ENCODE assay signal across 13 mouse cellular contexts in the genomic region with DNA sequence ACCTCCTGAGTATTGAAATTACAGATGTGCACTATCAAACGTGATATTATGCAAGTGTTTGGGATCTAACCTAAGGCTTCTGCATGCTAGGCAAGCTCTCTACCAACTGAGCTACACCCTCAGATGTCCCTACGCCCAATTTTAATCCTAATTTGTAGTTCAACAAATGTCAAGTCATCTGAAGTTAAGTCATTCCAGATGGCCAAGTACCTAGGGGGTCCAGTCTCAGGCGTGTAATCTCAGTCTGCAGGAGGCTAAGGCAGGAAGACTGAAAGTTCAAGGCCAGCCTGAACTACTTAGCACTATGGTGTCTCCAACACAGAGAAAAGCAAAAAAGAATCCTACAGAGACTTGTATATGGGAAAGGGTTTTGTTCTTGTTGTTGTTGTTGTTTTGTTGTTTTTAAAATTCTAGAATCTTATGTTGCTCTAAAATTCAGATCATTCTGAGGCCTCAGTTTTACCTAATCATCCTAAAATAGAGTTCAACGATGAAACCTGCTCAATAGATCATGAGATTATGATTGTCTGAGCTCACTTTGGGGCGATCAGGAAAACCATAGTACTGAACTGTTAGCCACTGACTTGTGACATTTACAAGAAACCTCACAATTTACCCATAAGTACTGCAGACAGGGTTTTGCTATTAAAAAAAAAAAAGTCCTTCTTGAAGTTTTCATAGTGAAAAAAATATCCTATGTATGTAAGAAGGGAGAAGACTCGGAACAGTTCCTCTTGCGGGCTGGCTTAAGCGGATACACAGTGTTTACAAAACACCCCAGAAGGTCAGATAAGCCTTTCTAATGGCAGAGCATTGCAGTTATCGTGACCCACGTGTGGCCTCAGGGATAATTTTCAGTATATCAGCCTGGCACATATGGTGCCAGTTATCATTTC. TPM values are rescaled to one million over a fixed set of nuclear protein-coding genes. Genes with fewer than 3 reads are reported as not detected.
DNase-seq lines count a peak whose midpoint lies in the region; ATAC-seq and TF ChIP-seq lines count a peak whose summit lies in the region.
"Had no signal": no experiment of that assay in that cellular context is flagged by ENCODE, and none has a peak within 500 bp of the region (broad histone marks: within the 10 kb centered on the region; RNA-seq: fewer than 3 reads in every experiment).

No protein-coding gene starts in this region.

- no peaks in the 10 kb centered on the region for H3K27me3 ChIP-seq in heart, embryonic 12.5 days (replicated peaks)
- H3K27me3 ChIP-seq in embryonic facial prominence, embryonic 14.5 days (replicated peaks; ENCODE audit: control insufficient read depth, insufficient read depth, low read length): no peaks in the 10 kb centered on the region
- H3K27me3 ChIP-seq in liver, embryonic 14.5 days (ENCODE audit: control insufficient read depth, insufficient read depth, low read length): no peaks in the 10 kb centered on the region
- no peaks in the 10 kb centered on the region for H3K27me3 ChIP-seq in forebrain, embryonic 16.5 days (replicated peaks; ENCODE audit: control insufficient read depth, insufficient read depth, low read length)
- H3K27me3 ChIP-seq: hindbrain, embryonic 13.5 days; midbrain, embryonic 13.5 days had no signal

- intact Hi-C loops in heart, postnatal 10 days (cut with DNase I): no loop called here

- DNase-seq in heart, postnatal 10 days: no peak
- DNase-seq in 416B (ENCODE audit: low read depth): peak; percentile 99
- no peak for DNase-seq in embryonic facial prominence, embryonic 14.5 days (ENCODE audit: low spot score)
- peak; percentile 93 to 94 (median 93) for DNase-seq in liver, embryonic 14.5 days (ENCODE audit: low read depth in 3 of 3, low spot score in 3 of 3)
- DNase-seq in thymus, postnatal 25 days: no peak
- DNase-seq in frontal cortex, postnatal 14 days (ENCODE audit: low spot score in 2 of 2): no peak
- DNase-seq: adrenal gland, postnatal 36 days; B cell, adult 2 months; cerebellum, postnatal 10 days had no signal

- 49% methylated on average over 10 of the region's 10 CpGs for WGBS in heart, embryonic 12.5 days
- WGBS in embryonic facial prominence, embryonic 14.5 days: 57% methylated on average over 10 of the region's 10 CpGs
- 10% methylated on average over 10 of the region's 10 CpGs for WGBS in liver, embryonic 14.5 days (ENCODE audit: insufficient replicate concordance)
- 83% methylated on average over 10 of the region's 10 CpGs for WGBS in forebrain, embryonic 16.5 days

- TF ChIP-seq CTCF in liver, embryonic 14.5 days (IDR thresholded peaks at IDR 0.05; ENCODE audit: low read depth): no peak

- no peak overlapping the region for H3K27ac ChIP-seq in heart, embryonic 12.5 days (ENCODE audit: poor library complexity, severe bottlenecking)
- H3K27ac ChIP-seq in embryonic facial prominence, embryonic 14.5 days (replicated peaks; ENCODE audit: low read depth, low read length): peak overlapping the region; percentile 42; the same call in 1 of the 2 replicates
- H3K27ac ChIP-seq in liver, embryonic 14.5 days: peak overlapping the region; percentile 99
- no peak overlapping the region for H3K27ac ChIP-seq in forebrain, embryonic 16.5 days (ENCODE audit: low read length)
- H3K27ac ChIP-seq: hindbrain, embryonic 13.5 days; midbrain, embryonic 13.5 days had no signal

- no peak overlapping the region for H3K9ac ChIP-seq in heart, embryonic 12.5 days
- no peak overlapping the region for H3K9ac ChIP-seq in embryonic facial prominence, embryonic 14.5 days (ENCODE audit: low read depth, low read length)
- peak overlapping the region; percentile 72 for H3K9ac ChIP-seq in liver, embryonic 14.5 days (replicated peaks)
- H3K9ac ChIP-seq in forebrain, embryonic 16.5 days (replicated peaks; ENCODE audit: low read depth, low read length): no peak overlapping the region
- H3K9ac ChIP-seq: hindbrain, embryonic 13.5 days; midbrain, embryonic 13.5 days had no signal

- H3K4me2 ChIP-seq in heart, embryonic 12.5 days: no peak overlapping the region
- no peak overlapping the region for H3K4me2 ChIP-seq in embryonic facial prominence, embryonic 14.5 days (ENCODE audit: low read depth, low read length)
- H3K4me2 ChIP-seq in liver, embryonic 14.5 days (ENCODE audit: low read depth): peak overlapping the region; percentile 72
- H3K4me2 ChIP-seq in forebrain, embryonic 16.5 days (ENCODE audit: low read length): no peak overlapping the region
- H3K4me2 ChIP-seq: hindbrain, embryonic 13.5 days; midbrain, embryonic 13.5 days had no signal

- H3K4me1 ChIP-seq in heart, embryonic 12.5 days (replicated peaks): peaks cover 6% of the 10 kb centered on the region
- peaks cover 24% of the 10 kb centered on the region for H3K4me1 ChIP-seq in embryonic facial prominence, embryonic 14.5 days (ENCODE audit: control insufficient read depth, insufficient read depth, low read length)
- peaks cover 67 to 73% of the 10 kb centered on the region in 2 experiments for H3K4me1 ChIP-seq in liver, embryonic 14.5 days (replicated peaks; ENCODE audit: control insufficient read depth in 2 of 2, insufficient read depth in 2 of 2, low read length in 1 of 2)
- H3K4me1 ChIP-seq in forebrain, embryonic 16.5 days (replicated peaks; ENCODE audit: control insufficient read depth, insufficient read depth, low read length): peaks cover 4% of the 10 kb centered on the region; the same call in 1 of the 2 replicates
- H3K4me1 ChIP-seq: hindbrain, embryonic 13.5 days had no signal

- no peaks in the 10 kb centered on the region for H3K9me3 ChIP-seq in heart, embryonic 12.5 days (replicated peaks)
- no peaks in the 10 kb centered on the region for H3K9me3 ChIP-seq in embryonic facial prominence, embryonic 14.5 days (ENCODE audit: control insufficient read depth, low read length)
- no peaks in the 10 kb centered on the region for H3K9me3 ChIP-seq in liver, embryonic 14.5 days (ENCODE audit: control insufficient read depth, low read length)
- no peaks in the 10 kb centered on the region for H3K9me3 ChIP-seq in forebrain, embryonic 16.5 days (ENCODE audit: control insufficient read depth, low read length)
- H3K9me3 ChIP-seq: hindbrain, embryonic 13.5 days; midbrain, embryonic 13.5 days had no signal

- peak; percentile 87 for ATAC-seq in heart, embryonic 12.5 days (ENCODE audit: insufficient number of reproducible peaks, low FRiP score)
- no peak for ATAC-seq in embryonic facial prominence, embryonic 14.5 days (ENCODE audit: low read depth)
- peak; percentile 93 for ATAC-seq in liver, embryonic 14.5 days (ENCODE audit: insufficient read depth)
- no peak for ATAC-seq in forebrain, embryonic 16.5 days
- ATAC-seq: midbrain, embryonic 13.5 days had no signal

- no peaks in the 10 kb centered on the region for H3K36me3 ChIP-seq in heart, embryonic 12.5 days
- H3K36me3 ChIP-seq in embryonic facial prominence, embryonic 14.5 days (ENCODE audit: control insufficient read depth, insufficient read depth, low read length): no peaks in the 10 kb centered on the region
- H3K36me3 ChIP-seq in liver, embryonic 14.5 days (replicated peaks; ENCODE audit: control insufficient read depth, insufficient read depth, low read depth): no peaks in the 10 kb centered on the region
- H3K36me3 ChIP-seq in forebrain, embryonic 16.5 days (ENCODE audit: control insufficient read depth, insufficient read depth): no peaks in the 10 kb centered on the region
- H3K36me3 ChIP-seq: hindbrain, embryonic 13.5 days; midbrain, embryonic 13.5 days had no signal

- no peak overlapping the region for H3K4me3 ChIP-seq in heart, embryonic 12.5 days
- no peak overlapping the region for H3K4me3 ChIP-seq in embryonic facial prominence, embryonic 14.5 days (ENCODE audit: low read depth, low read length)
- peak overlapping the region in 1 of 2 experiments; percentile 27; a peak in 2 of 4 replicates for H3K4me3 ChIP-seq in liver, embryonic 14.5 days (ENCODE audit: insufficient read depth in 1 of 2, low read depth in 2 of 2, low read length in 2 of 2)
- H3K4me3 ChIP-seq in forebrain, embryonic 16.5 days (replicated peaks; ENCODE audit: low read length): no peak overlapping the region
- H3K4me3 ChIP-seq: hindbrain, embryonic 13.5 days; midbrain, embryonic 13.5 days had no signal

- peak; percentile 100 for TF ChIP-seq EP300 in liver, embryonic 14.5 days (IDR thresholded peaks at IDR 0.05; ENCODE audit: low read depth)

RNA-seq across cellular contexts. Expression of a gene that starts 18.5 kb away (rescaled TPM):
- 5.4 and 8.0 TPM in 2 replicates for polyA plus RNA-seq in heart, embryonic 12.5 days (2016; fragmentation: Nextera tagmentation; extraction: Ambion mirVana)
- total RNA-seq in heart, postnatal 10 days (2021): 10 to 100 TPM; 11.8 to 12.0 TPM
- polyA plus RNA-seq in embryonic facial prominence, embryonic 14.5 days (2014; fragmentation: Nextera tagmentation; extraction: Ambion mirVana): 7.5 and 8.9 TPM in 2 replicates
- 29.0 and 36.1 TPM in 2 replicates for polyA plus RNA-seq in liver, embryonic 14.5 days (2012; rRNA removed)
- polyA plus RNA-seq in liver, embryonic 14.5 days (2014; fragmentation: Nextera tagmentation; extraction: Ambion mirVana): 29.3 and 32.5 TPM in 2 replicates
- polyA plus RNA-seq in forebrain, embryonic 16.5 days (2015; fragmentation: Nextera tagmentation; extraction: Ambion mirVana): 9.7 and 11.6 TPM in 2 replicates

RNA-seq across cellular contexts. Expression of a gene that starts 55.1 kb away (rescaled TPM):
- polyA plus RNA-seq in heart, embryonic 12.5 days (2016; fragmentation: Nextera tagmentation; extraction: Ambion mirVana): 325 and 346 TPM in 2 replicates
- total RNA-seq in heart, postnatal 10 days (2021): 100 to 1,000 TPM; 274 to 276 TPM
- polyA plus RNA-seq in embryonic facial prominence, embryonic 14.5 days (2014; fragmentation: Nextera tagmentation; extraction: Ambion mirVana): 401 and 403 TPM in 2 replicates
- polyA plus RNA-seq in liver, embryonic 14.5 days (2012; rRNA removed): 37.0 and 89.6 TPM in 2 replicates
- polyA plus RNA-seq in liver, embryonic 14.5 days (2014; fragmentation: Nextera tagmentation; extraction: Ambion mirVana): 233 and 243 TPM in 2 replicates
- polyA plus RNA-seq in forebrain, embryonic 16.5 days (2015; fragmentation: Nextera tagmentation; extraction: Ambion mirVana): 396 and 403 TPM in 2 replicates

Comparison
In these comparisons a context has a peak if more than half of its experiments do, and no peak if none do; other contexts are left out.
1. ATAC-seq: peak in heart, embryonic 12.5 days (single experiment) and liver, embryonic 14.5 days (single experiment); none in embryonic facial prominence, embryonic 14.5 days (single experiment) and forebrain, embryonic 16.5 days (single experiment).
2. H3K27ac ChIP-seq: peak in embryonic facial prominence, embryonic 14.5 days (single experiment) and liver, embryonic 14.5 days (single experiment); none in heart, embryonic 12.5 days (single experiment) and forebrain, embryonic 16.5 days (single experiment).
3. DNase-seq: peak in 416B (single experiment) and liver, embryonic 14.5 days (3 of 3); none in heart, postnatal 10 days (0 of 2), embryonic facial prominence, embryonic 14.5 days (single experiment), thymus, postnatal 25 days (single experiment) and frontal cortex, postnatal 14 days (0 of 2).